Mouse (Mus musculus): ENCODE measurements around the gene Lsm3. TPM values are rescaled to one million over a fixed set of nuclear protein-coding genes. Genes with fewer than 3 reads are reported as not detected.
"Not testable (repeated sequence)": the region's sequence is repeated elsewhere in the genome, so short reads cannot be mapped to it uniquely, and the experiment has no call there.

The Lsm3 gene
- polyA plus RNA-seq (2015; fragmentation: Nextera tagmentation; extraction: Ambion mirVana): 144 and 159 TPM in 2 replicates

- peak within 1 kb of the TSS; percentile 72 for H3K27ac ChIP-seq (replicated peaks)
- under 1% methylated on average over 80 of the region's 80 CpGs for WGBS
- peak within 1 kb of the TSS; percentile 91 for H3K9ac ChIP-seq
- peak; percentile 97 for ATAC-seq (ENCODE audit: low FRiP score, low read depth)
- H3K27me3 ChIP-seq: no peaks in the 10 kb centered on the region
- H3K36me3 ChIP-seq: peaks cover 29% of the 10 kb centered on the region
- H3K4me3 ChIP-seq: peak within 1 kb of the TSS; percentile 94
- H3K4me2 ChIP-seq: peak within 1 kb of the TSS; percentile 93
- no peaks in the 10 kb centered on the region for H3K9me3 ChIP-seq
- H3K4me1 ChIP-seq (replicated peaks): peaks cover 34% of the 10 kb centered on the region
Measured at GRCm38 (mm10) chr6:91515545-91516449, at the start of gene Lsm3, which contains the start of gene Xpc. TSS of gene Lsm3 (plus strand) at chr6:91515928. TSS of gene Xpc (minus strand) at chr6:91515888.

GRCm38 (mm10) chr6:91467106-91467505 is 48.6 kb upstream of the Lsm3 start:
- Histone ChIP-seq H3K4me3 (no peak overlapping the region), H3K9ac (no peak overlapping the region), H3K4me2 (no peak overlapping the region), H3K9me3 (no peaks in the 10 kb centered on the region), H3K4me1 (replicated peaks) (peaks cover 12% of the 10 kb centered on the region), H3K27ac (replicated peaks) (no peak overlapping the region), H3K36me3 (peaks cover 47% of the 10 kb centered on the region), H3K27me3 (no peaks in the 10 kb centered on the region)
- 71% methylated on average over 1 of the region's 1 CpGs for WGBS
- ATAC-seq (ENCODE audit: low FRiP score, low read depth): no peak

GRCm38 (mm10) chr6:91470712-91471111 is 45.0 kb upstream of the Lsm3 start:
- no peak for ATAC-seq (ENCODE audit: low FRiP score, low read depth)
- WGBS: 84% methylated on average over 2 of the region's 2 CpGs
- Histone ChIP-seq H3K27me3 (no peaks in the 10 kb centered on the region), H3K27ac (replicated peaks) (no peak overlapping the region), H3K4me3 (no peak overlapping the region), H3K9me3 (no peaks in the 10 kb centered on the region), H3K9ac (no peak overlapping the region), H3K36me3 (peaks cover 18% of the 10 kb centered on the region), H3K4me1 (replicated peaks) (peaks cover 30% of the 10 kb centered on the region), H3K4me2 (no peak overlapping the region)

GRCm38 (mm10) chr6:91471427-91471826 is 44.3 kb upstream of the Lsm3 start:
- not testable (repeated sequence) for H3K27me3 ChIP-seq; H3K4me3 ChIP-seq; H3K9ac ChIP-seq; ATAC-seq (ENCODE audit: low FRiP score, low read depth); H3K27ac ChIP-seq (replicated peaks); H3K9me3 ChIP-seq
- peak overlapping the region; percentile 62; the same call in 1 of the 2 replicates for H3K4me2 ChIP-seq
- WGBS: 94% methylated on average over 3 of the region's 3 CpGs
- H3K36me3 ChIP-seq: peaks cover 13% of the 10 kb centered on the region
- H3K4me1 ChIP-seq (replicated peaks): peaks cover 30% of the 10 kb centered on the region

- H3K9ac ChIP-seq: peak overlapping the region; percentile 73
- H3K4me1 ChIP-seq (replicated peaks): peaks cover 30% of the 10 kb centered on the region
- peak overlapping the region; percentile 62 for H3K4me2 ChIP-seq
- no peaks in the 10 kb centered on the region for H3K9me3 ChIP-seq
- no peaks in the 10 kb centered on the region for H3K27me3 ChIP-seq
- no peak for ATAC-seq (ENCODE audit: low FRiP score, low read depth)
- WGBS: 41% methylated on average over 6 of the region's 6 CpGs
- peaks cover 8% of the 10 kb centered on the region for H3K36me3 ChIP-seq
- peak overlapping the region; percentile 80; the same call in 1 of the 2 replicates for H3K27ac ChIP-seq (replicated peaks)
- peak overlapping the region; percentile 77 for H3K4me3 ChIP-seq
Measured at GRCm38 (mm10) chr6:91472319-91472718, 43.4 kb upstream of the Lsm3 start.

GRCm38 (mm10) chr6:91472868-91473804 is 42.6 kb upstream of the Lsm3 start, which contains the start of the genes Chchd4 and Tmem43:
TSS of gene Chchd4 (minus strand) at chr6:91473546.
TSS of gene Tmem43 (plus strand) at chr6:91473703.
- Histone ChIP-seq H3K9me3 (no peaks in the 10 kb centered on the region), H3K4me2 (peak within 1 kb of the TSS; percentile 82), H3K27me3 (no peaks in the 10 kb centered on the region), H3K27ac (replicated peaks) (peak within 1 kb of the TSS; percentile 80), H3K4me3 (peak within 1 kb of the TSS; percentile 77), H3K9ac (peak within 1 kb of the TSS; percentile 74), H3K36me3 (peaks cover 13% of the 10 kb centered on the region), H3K4me1 (replicated peaks) (peaks cover 30% of the 10 kb centered on the region)
- ATAC-seq (ENCODE audit: low FRiP score, low read depth): peak; percentile 97
- under 1% methylated on average over 74 of the region's 74 CpGs for WGBS

GRCm38 (mm10) chr6:91473805-91474440 is 41.8 kb upstream of the Lsm3 start:
- no peaks in the 10 kb centered on the region for H3K9me3 ChIP-seq
- peak overlapping the region; percentile 77 for H3K4me3 ChIP-seq
- peak overlapping the region; percentile 74 for H3K9ac ChIP-seq
- H3K4me2 ChIP-seq: peak overlapping the region; percentile 82
- peaks cover 21% of the 10 kb centered on the region for H3K36me3 ChIP-seq
- peaks cover 30% of the 10 kb centered on the region for H3K4me1 ChIP-seq (replicated peaks)
- peak; percentile 45 for ATAC-seq (ENCODE audit: low FRiP score, low read depth)
- under 1% methylated on average over 27 of the region's 27 CpGs for WGBS
- H3K27me3 ChIP-seq: no peaks in the 10 kb centered on the region
- peak overlapping the region; percentile 66 for H3K27ac ChIP-seq (replicated peaks)

GRCm38 (mm10) chr6:91474441-91475190 is 41.1 kb upstream of the Lsm3 start:
- Histone ChIP-seq H3K9ac (peak overlapping the region; percentile 74), H3K9me3 (no peaks in the 10 kb centered on the region), H3K4me3 (peak overlapping the region; percentile 77), H3K27ac (replicated peaks) (no peak overlapping the region), H3K4me1 (replicated peaks) (peaks cover 30% of the 10 kb centered on the region), H3K36me3 (peaks cover 27% of the 10 kb centered on the region), H3K4me2 (peak overlapping the region; percentile 82), H3K27me3 (no peaks in the 10 kb centered on the region)
- no peak for ATAC-seq (ENCODE audit: low FRiP score, low read depth)
- WGBS: 54% methylated on average over 9 of the region's 9 CpGs

- ATAC-seq (ENCODE audit: low FRiP score, low read depth): no peak
- WGBS: 100% methylated on average over 2 of the region's 2 CpGs
Measured at GRCm38 (mm10) chr6:91476541-91476940, 39.2 kb upstream of the Lsm3 start.

GRCm38 (mm10) chr6:91483371-91483770 is 32.4 kb upstream of the Lsm3 start:
- H3K9me3 ChIP-seq: no peaks in the 10 kb centered on the region
- no peak overlapping the region for H3K9ac ChIP-seq
- no peak overlapping the region for H3K4me3 ChIP-seq
- H3K4me1 ChIP-seq (replicated peaks): no peaks in the 10 kb centered on the region
- peaks cover 89% of the 10 kb centered on the region for H3K36me3 ChIP-seq
- no peak overlapping the region for H3K27ac ChIP-seq (replicated peaks)
- no peak overlapping the region for H3K4me2 ChIP-seq
- 100% methylated on average over 2 of the region's 2 CpGs for WGBS
- no peak for ATAC-seq (ENCODE audit: low FRiP score, low read depth)
- H3K27me3 ChIP-seq: no peaks in the 10 kb centered on the region

More at GRCm38 (mm10) chr6:91476541-91476940, 39.2 kb upstream of the Lsm3 start:
- H3K4me2 ChIP-seq: no peak overlapping the region
- no peaks in the 10 kb centered on the region for H3K27me3 ChIP-seq
- no peak overlapping the region for H3K27ac ChIP-seq (replicated peaks)
- no peak overlapping the region for H3K9ac ChIP-seq
- peaks cover 45% of the 10 kb centered on the region for H3K36me3 ChIP-seq
- no peak overlapping the region for H3K4me3 ChIP-seq
- H3K9me3 ChIP-seq: no peaks in the 10 kb centered on the region
- peaks cover 24% of the 10 kb centered on the region for H3K4me1 ChIP-seq (replicated peaks)
